Mouse (Mus musculus) left cerebral cortex, adult 11 months (tissue): ENCODE data around the gene Ngly1.
"Not testable (repeated sequence)": the region's sequence is repeated elsewhere in the genome, so short reads cannot be mapped to it uniquely, and the experiment has no call there.

Experiments
- DNase-seq: peaks from one replicate; pipeline ENCODE4 v3.0.0; 2022; ENCODE audit warnings: low spot score

Ngly1 gene

GRCm38 (mm10) chr14:16260541-16260940 is 11.5 kb downstream of the Ngly1 start:
- no peak for DNase-seq

DNA sequence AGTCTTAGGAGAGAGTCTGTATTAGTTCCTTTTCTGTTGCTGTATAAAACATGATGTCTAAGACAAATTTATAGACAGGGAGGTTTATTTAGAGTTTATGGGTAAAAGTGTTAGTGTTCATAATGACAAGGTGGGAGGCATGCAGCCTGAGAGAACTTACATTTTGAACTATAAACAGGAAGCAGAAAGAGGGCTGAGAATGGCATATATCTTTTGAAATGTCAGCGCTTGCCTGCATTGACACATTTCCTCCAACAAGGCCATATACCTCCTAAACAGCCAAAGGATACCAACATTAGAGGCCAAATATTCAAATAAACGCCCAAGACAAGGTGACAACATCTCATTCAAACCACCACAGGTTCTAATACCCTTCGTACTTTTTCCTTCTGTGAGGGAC is 12.8 kb downstream of the Ngly1 start:
- DNase-seq, result no peak

DNA sequence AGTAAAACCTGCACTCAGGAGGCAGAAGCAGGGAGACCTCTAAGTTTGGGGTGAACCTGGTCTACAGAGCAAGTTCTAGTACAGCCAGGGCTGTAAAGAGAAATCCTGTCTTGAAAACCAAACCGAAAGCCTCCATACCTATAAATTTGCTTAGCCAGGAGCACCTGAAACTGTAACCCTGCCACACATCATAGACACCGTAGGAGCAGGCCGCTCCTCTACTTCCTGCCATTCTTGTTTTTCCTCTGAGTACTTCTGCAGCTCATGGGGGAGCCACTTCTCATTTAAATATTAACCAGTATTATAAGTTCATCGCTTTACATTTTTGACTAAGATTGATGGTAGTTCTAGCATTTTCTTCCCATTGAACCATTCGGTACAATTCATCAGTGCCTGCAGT is 17.9 kb downstream of the Ngly1 start:
- no peak for DNase-seq

DNA sequence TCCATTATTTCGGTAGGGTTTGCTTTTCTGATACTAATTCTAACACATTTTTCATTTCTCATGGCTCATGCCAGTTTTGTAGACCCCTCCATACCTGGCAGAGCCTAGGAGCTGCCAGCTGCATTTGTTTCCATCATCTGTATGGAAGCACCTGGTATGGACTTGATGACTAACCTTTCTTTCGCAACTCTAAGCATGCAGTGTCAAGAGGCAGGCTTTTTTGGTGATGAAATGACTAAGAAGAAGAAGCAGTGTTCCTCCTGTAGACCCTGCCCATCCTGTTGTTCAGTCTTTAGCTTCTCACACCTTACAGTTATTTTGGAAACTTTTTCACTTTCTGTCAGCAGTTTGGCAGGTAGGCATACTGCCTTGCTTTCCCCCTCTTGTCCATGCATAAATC is 20.7 kb downstream of the Ngly1 start:
- no peak for DNase-seq

- DNase-seq, result no peak
Measured at GRCm38 (mm10) chr14:16273677-16274076, 24.6 kb downstream of the Ngly1 start.

DNA sequence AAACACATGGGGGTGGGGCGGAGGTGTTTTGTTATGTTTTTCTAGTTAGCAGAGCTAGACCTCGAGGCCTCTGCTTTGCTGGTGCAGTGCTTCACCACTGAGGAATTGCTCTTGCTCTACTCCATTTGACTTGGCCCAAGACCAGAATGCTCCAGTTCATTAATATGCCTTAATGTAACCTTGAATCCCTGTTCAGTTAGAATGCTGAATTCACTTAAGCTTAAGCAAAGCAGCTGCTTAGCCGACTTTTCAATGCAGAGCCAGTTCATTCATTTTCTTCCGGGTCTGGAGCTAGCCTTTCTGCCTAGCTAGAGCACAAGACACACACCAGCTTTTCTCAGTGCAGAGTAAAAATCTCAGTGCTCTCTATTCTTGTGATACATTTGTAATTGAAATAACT is 30.1 kb downstream of the Ngly1 start:
- DNase-seq, result no peak

DNA sequence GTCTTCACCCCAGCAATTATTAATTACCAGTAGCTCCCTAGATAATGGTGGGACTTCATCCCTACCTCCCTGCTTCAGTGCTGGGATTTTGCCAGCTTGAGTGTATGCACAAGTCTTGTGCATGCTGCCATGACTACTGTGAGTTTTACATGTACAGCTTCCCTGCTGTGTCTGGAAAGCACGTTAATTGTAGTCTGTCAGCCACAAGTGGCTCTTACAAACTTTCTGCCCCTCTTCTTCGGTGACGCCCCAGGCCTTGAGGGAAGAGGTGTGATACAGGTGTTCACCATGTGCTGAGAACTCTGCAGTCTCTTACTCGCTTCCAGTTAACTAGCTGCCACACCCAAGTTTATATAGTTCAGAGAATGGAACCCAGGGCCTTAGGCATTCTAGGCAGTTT is 34.9 kb downstream of the Ngly1 start:
- no peak for DNase-seq

DNA sequence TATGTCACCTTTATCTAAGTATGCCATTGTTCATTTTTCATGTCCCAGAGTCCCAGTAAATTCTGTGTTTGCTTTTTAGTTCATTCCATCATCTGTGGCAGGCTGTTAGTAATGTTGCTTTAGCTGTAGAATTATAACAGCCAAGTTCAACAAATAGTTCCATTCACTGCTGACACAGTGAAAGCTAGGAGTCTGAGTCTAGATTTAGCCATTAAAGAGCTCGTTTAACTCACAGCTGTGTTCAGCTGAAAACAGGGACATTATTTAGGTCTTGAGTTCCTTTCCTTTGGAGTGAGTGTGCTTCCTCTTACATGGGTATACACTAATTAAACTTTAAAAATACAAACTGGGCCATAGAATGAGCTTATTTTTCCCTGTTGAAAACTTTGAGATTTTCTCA is 43.3 kb downstream of the Ngly1 start:
- no peak for DNase-seq

DNA sequence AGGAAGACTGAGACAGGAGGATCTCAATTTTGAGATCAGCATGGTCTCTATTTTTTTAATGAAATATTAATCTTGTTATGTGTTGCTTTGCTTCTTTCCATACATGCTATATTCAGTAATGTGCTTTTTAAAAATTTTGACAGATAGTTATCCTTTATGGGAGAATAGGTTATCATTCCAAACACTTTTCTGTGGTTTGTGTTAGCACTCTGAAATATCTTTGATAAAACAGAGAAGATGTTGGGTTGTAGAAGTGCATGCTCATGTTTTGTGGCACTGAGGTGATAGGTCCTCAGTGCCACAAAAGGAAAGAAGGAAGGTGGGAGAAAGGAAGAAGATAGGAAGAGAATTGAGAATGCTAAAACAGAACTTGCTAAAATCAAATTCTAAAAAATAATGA is 43.9 kb downstream of the Ngly1 start:
- DNase-seq, result no peak

DNA sequence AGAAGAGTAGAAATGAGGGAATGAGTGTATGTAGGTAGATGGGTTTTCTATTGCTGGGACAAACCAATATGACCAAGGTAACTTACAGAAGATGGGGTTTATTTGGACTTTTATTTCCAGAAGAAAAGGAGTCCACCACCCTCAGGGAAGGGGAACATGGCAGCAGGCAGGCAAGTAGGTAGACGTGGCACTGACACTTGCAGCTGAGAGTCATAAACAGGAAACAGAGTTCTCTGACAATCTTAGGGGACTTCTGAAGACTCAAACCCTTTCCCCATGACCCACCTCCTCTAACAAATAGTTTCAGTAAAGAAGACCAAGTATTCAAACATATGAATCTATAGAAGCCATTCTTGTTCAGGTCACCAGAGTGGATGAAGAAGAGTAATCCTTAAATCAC is 44.8 kb downstream of the Ngly1 start:
- no peak for DNase-seq

DNA sequence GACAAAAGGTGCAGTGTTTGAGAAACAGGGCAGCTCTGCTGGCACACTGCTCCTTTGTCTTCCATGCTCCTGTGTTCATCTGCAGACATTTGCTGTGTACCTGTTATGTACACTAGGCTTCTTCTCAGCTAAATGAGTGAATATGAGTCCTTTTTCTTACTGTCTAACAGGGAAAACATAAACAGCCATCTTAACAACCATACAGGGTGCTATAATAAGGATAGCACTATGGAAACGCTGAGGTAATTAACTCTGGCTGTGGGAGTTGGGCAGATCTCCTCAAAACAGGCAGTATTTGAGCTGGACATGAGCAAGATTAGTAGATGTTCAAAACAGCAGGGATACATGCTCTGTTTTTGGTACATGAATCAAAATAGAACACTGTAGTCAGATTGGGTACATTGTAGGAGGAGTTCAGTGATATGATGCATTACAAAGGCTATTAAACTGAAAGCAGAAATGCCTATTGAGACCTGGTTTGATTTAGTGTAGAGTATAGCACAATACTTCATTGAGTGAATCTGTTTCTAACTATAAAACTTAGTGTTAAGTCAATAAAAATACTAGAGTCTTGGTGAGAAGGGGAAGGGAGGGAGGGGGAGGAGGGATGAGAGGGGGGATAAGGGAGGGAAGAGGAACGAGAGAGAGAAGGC is 47.9 kb downstream of the Ngly1 start:
- DNase-seq, result peak; percentile 10

DNA sequence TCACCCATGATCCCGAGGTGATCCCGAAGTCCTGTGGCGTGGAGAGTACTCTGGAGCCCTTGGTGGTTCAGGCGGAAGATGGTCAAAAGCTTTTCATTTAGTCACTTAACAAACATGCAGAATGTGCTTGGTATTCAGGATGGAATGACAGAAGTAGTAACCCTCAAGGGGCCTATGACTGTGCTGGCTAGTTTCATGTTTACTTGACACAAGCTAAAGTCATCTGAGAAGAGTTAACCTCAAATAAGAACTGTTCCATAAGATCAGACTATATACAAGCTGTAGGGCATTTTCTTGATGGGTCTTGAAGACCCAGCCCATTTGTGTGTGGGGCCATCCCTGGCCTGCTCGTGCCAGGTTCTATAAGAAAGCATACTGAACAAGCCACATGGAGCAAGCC is 52.7 kb downstream of the Ngly1 start:
- DNase-seq, result no peak

DNA sequence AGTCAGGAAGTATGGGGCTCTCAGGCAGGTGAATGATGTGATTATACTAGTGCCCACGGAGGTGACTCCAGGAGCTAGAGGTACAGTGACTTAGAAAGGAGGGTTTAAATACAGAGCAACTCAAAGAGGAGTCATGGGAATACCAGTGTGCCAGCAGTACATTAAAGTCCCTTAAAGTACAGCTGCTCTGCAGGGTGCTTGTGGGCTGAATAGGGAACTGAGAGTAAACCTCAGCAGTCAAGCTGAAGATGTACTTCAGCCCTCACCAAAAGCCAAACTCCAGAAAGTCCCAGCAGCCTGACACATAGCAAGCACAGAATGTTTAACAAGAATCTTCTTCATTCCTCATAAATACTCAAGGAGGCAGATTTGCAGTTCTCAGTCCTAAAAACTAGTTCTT is 53.6 kb downstream of the Ngly1 start:
- DNase-seq, result no peak

DNA sequence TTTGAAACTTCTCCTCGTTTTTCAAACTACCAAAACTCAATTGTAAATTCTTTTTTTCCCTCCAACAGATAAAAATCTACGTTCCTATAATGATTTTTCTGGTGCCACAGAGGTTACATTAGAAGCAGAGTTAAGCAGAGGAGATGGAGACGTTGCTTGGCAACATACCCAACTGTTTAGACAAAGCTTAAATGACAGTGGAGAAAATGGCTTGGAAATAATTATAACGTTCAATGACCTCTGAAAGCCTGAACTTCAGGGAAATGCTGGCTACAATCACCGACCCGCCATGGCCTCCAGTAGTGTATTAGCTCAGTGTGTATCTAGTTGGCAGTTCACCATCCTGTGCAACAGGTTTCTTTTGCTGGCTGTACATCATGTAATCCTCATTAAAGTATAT is 61.7 kb downstream of the Ngly1 start:
- no peak for DNase-seq

GRCm38 (mm10) chr14:16312599-16312998 is 63.5 kb downstream of the Ngly1 start:
- no peak for DNase-seq

GRCm38 (mm10) chr14:16313073-16313472 is 64.0 kb downstream of the Ngly1 start:
- not testable (repeated sequence) for DNase-seq

DNA sequence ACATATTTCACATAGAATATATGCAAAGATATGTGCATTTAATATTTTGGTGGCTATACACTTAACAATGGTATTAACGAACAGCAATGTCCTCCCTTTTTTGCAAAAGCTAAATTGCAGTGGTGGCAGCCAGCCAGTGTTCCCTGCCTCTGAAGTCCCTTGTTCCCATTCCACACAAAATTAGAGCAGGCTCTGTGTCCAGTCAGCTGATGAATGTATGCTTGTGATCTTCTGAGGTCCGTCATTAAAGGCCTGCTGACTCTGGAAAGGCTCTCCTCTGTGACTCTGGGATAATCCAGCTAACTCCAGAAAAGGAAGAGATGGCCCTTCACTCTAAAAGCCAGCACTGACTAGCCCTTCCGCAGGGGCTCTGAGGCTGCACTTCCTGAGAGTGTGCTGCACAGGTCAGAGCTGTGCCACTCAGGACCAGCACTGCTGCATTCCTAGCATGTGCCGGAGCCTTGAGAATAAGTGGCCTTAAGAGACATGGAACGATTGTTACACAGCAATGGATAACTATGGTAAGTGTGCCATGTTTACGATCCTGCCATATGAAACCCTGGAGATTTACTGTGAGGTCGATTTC is 64.9 kb downstream of the Ngly1 start:
- no peak for DNase-seq

- DNase-seq, result no peak
Measured at GRCm38 (mm10) chr14:16314842-16315241, 65.8 kb downstream of the Ngly1 start.

- no peak for DNase-seq
Measured at GRCm38 (mm10) chr14:16316715-16317114, 67.6 kb downstream of the Ngly1 start.

GRCm38 (mm10) chr14:16319818-16320217 is 70.7 kb downstream of the Ngly1 start:
- no peak for DNase-seq

GRCm38 (mm10) chr14:16324394-16324793 is 75.3 kb downstream of the Ngly1 start:
- no peak for DNase-seq

- no peak for DNase-seq
Measured at GRCm38 (mm10) chr14:16325208-16325607, 76.1 kb downstream of the Ngly1 start.

GRCm38 (mm10) chr14:16328531-16328930 is 79.5 kb downstream of the Ngly1 start:
- DNase-seq, result no peak

- DNase-seq, result no peak
Measured at GRCm38 (mm10) chr14:16328959-16329480, 79.9 kb downstream of the Ngly1 start.
